Mouse (Mus musculus): ENCODE data around the gene Rimklb. TPM values are rescaled to one million over a fixed set of nuclear protein-coding genes. Genes with fewer than 3 reads are reported as not detected.
"Not testable (repeated sequence)": the region's sequence is repeated elsewhere in the genome, so short reads cannot be mapped to it uniquely, and the experiment has no call there.

Gene Rimklb
- total RNA-seq, 2 experiments from 2014 or later, result 249 to 260 TPM

DNA sequence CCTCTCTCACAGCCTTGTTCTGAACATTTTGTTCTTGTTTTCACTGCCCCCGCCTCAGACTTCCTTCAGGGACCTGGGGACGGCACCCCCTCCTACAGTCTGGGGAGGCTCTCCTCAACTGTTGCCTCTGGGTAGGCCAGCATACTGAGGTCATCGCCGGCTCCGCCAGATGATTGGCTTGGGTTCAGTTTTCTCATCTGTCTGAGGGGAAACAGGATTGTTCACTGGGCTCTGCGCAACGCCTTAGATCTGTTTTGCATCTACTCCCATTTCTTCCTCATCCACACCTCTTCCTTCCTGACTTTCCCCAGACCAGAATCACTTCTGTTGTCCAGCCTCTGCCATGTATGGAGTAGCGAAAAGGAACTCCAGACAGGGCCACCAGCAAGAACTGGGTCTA is 9.9 kb upstream of the Rimklb start:
- no peak for DNase-seq (ENCODE audit: extremely low spot score in 1 of 2, low spot score in 2 of 2)
- intact Hi-C loops (cut with DNase I), result no loop called here

DNA sequence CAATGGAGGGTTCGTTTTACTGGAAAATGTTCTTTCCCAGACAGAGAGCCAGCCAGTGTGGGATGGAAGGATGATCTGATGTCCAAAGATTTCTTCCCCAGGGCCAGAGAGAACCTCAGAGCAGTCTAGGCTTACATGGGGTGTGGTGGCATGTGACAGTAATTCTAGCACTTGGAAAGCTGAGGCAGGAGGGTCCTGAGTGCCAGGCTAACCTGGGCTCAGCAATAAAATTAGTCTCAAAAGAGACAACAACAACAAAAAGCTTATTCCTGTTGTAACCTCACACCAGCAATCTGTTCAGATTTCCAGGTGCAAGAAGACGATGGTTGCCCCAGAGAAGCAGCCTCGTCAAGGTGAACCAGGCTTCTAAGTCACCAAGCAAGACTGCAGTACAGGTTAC is 7.0 kb upstream of the Rimklb start, which contains the start of gene Mfap5:
Mfap5 (plus strand) TSS at position 301 of the 400 bp plus-strand sequence.
- DNase-seq (ENCODE audit: extremely low spot score in 1 of 2, low spot score in 2 of 2), result no peak
- intact Hi-C loops (cut with DNase I), result no loop called here

DNA sequence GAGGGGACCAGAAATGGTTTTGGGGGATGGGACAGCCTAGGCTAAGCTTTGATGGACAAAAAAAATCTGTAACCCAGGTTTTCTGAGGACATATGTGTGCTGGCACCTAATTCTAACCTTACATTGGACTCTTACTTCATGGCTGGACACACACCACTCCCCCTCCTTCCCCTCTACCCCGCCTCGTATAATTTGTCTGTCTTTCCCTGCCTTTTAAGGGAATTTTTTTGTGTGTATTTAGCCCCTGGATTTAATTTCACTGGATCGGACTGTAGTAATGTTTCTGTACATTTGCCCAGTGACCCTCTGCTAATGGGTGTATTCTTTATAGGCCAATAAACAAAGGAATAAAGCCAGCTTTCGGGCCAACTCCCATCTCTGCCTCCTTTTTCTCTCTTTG is 6.5 kb upstream of the Rimklb start:
- DNase-seq (ENCODE audit: extremely low spot score in 1 of 2, low spot score in 2 of 2), result no peak
- intact Hi-C loops (cut with DNase I), result no loop called here

DNA sequence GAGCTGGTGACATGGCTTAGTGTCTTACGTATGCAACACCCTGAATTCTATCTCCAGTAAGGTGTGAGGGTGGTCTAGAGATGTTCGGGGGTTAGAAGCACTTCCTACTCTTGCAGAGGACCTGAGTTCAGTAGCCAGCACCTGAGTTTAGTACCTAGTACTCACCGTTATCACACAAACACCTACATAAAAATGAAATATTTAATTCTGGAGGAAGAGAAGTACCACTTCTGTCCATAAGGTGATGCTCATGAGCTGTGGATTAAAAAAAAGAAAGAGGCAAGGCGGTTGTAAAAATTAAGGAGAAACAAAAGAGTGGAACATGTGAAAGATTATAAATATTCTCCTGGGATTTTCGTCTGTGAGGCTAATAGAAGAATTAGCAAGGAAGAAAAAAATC is 2.1 kb downstream of the Rimklb start:
- DNase-seq (ENCODE audit: extremely low spot score in 1 of 2, low spot score in 2 of 2), result no peak
- intact Hi-C loops (cut with DNase I), result loop anchor here (2.0 kb wide), 1 partner anchor 60 kb away; no protein-coding TSS in a partner anchor

DNA sequence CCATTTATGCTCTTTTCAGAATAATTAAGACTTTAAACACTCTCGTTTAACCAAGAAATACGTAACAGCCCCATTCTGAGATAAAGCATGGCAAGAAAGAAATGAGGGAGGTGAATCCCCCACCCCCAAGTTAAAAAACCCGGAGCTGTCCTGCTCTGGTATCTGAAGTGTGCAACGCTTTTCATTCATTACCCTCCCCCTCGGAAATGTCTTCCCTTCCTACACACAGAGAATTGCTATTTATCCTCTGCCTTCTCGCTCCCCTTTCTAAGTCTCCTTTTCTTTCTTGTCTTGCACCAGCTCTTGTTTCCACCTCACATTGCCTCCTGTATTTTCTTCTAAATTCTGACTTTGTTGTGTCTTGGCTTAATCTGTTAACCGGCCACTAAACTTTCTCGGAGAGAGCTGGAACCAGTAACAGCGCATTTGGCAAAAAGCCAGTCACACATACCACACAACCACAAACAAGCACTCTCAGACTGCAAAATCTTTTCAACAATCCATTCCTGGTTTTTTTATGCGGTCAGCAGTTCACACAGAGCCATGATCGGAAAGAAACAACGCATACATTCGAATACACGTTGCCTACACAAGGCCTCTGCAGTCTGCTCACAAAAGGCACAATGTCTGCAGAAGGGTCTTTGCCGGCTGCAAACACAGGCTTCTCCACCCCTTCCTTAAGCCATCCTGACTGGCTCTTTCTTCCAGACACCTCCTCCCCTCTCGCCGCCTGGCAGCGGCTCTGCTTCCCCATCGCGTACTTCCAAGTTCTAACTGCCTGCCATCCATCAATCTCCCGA is 3.3 kb downstream of the Rimklb start:
- DNase-seq (ENCODE audit: extremely low spot score in 1 of 2, low spot score in 2 of 2), result peak; percentile 40 to 43
- intact Hi-C loops (cut with DNase I), result no loop called here

DNA sequence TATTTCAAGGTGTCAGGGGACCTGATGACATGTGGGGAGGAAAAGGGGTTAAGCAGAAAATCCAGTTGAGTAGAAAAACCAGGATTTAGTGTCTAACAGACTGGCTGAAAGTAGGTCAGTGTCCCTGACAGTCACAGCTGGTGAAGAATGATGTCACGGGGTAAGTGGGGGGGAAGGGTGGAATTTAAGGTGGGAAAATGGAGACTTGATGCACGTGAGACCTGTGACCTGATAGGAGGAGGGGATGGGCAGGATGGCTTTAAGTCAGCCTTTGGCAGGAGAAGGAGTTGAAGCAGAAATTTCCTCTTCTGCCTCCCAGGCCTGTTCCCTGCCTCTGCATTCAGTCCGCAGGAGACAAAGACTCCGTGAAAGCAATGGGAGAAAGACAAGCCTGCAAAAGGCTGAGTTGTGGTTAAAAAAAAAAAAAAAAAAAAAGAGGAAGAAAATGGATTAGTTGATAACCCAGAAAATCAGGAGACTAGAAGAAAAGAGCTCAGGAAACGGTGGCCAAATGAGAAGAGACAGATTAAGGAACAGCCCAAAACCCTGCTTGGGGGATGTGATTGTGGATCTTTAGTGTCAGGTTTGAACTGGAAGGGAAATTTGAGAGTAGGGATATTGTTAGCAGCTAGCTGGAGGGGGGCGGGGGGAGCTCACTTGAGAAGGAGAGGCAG is 4.6 kb downstream of the Rimklb start:
- intact Hi-C loops (cut with DNase I), result no loop called here

DNA sequence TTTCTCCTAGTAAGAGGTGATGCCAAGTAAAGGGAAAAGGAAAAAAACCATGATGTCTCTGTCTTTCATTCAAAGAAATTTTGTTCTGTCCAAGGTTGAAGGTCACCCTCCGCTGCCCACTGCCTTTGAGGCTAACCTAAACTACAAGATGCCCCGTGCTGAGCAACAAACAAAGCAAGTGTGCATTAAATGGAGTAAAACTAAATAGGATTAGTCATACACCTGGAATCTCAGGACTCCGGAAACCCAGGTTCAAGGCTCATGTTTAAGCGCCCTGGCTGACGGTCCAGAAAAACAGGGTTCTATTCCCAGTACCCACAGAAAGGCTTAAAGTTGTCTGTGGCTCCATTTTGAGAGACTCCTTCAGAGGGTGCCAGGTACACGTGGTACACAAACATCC is 6.1 kb downstream of the Rimklb start:
- DNase-seq (ENCODE audit: extremely low spot score in 1 of 2, low spot score in 2 of 2), result no peak
- intact Hi-C loops (cut with DNase I), result no loop called here

More for the DNA sequence above, 4.6 kb downstream of the Rimklb start:
- DNase-seq (ENCODE audit: extremely low spot score in 1 of 2, low spot score in 2 of 2), result no peak

DNA sequence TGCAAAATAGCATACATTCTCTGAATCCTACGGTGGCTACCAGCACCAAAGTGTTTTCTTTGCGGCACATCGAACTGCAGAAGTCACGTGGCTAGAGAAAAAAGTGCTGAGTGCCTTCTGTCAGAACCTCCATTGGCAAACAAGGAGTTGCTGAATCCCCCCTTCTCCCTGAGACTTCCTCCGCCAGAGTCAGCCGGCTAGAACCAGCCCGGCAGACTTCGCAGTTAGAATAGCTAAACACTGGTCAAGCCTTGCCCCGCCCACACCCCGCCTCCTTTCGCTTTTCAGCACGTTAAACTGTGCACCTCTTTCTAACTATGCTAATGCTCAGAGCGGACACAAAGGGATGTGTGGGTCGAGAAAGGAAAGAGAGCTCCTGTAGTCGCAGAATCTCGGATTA is 7.0 kb downstream of the Rimklb start:
- DNase-seq (ENCODE audit: extremely low spot score in 1 of 2, low spot score in 2 of 2), result peak in 1 of 2 experiments; percentile 86
- intact Hi-C loops (cut with DNase I), result no loop called here

DNA sequence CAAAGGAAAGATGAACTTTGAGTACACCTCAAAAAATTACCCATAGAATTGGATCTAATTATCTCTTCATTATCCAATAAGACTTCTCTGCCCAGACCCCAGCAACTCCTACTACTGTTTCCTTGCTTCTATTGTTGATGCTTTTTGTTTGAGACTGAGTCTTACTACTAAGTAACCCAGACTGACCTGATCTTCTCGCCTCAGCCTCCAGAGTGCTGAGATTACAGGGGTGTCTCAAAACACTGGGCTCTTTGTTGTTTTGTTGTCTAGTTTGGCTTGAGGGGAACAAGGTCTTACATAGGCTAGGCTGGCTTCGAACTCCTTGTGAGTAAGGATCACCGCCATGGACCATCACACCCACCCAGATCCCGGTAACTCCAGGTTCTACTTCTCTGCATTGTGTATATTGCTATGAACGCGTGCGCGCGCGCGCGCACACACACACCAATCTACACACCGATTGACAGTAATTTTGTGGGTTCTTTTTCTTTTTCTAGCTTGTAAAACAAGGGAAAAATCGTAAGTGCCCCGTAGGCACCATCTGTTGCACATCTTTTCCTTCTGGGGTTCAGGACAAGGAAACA is 7.5 kb downstream of the Rimklb start:
- no peak for DNase-seq (ENCODE audit: extremely low spot score in 1 of 2, low spot score in 2 of 2)
- intact Hi-C loops (cut with DNase I), result no loop called here

DNA sequence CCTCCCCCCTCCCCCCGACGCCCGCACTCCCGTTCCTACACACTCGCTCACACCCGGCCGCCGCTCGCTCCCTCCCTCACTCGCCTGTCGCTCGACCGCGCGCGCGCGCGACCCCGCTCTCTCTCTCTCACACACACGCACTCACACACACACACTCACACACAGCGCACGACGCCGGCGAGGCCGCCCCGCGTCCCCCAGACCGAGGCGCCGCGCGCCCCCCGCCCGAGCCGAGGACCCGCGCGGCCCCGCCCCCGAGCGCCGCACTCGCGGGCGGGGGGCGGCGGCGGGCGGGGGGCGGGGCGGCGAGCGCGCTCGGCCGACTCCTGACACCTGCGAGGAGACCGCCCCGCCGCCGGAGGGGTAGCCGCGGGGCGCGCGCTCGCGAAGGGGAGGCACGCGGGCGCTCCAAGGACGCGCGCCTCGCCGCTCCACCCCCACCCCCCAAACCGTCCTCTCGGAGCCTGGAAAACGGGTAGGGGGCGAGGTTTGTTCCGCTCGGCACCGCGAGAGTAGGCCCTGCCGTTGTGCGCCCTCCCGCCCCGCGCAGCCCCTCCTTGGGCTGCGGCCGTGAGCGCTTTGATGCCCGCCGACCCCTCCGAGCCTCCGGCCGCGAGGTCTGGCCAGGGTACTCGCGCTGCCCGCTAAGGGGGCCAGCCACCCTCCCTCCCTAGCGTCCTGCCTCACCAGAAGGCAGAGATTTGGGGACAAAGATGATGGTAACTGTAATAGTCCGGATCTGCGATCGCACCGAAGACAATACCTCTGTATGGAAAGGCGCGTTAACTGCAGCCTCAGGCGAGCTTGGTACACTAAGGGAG is 12.1 kb downstream of the Rimklb start:
- intact Hi-C loops (cut with DNase I), result no loop called here
- peak; percentile 53 to 86 for DNase-seq (ENCODE audit: extremely low spot score in 1 of 2, low spot score in 2 of 2)

DNA sequence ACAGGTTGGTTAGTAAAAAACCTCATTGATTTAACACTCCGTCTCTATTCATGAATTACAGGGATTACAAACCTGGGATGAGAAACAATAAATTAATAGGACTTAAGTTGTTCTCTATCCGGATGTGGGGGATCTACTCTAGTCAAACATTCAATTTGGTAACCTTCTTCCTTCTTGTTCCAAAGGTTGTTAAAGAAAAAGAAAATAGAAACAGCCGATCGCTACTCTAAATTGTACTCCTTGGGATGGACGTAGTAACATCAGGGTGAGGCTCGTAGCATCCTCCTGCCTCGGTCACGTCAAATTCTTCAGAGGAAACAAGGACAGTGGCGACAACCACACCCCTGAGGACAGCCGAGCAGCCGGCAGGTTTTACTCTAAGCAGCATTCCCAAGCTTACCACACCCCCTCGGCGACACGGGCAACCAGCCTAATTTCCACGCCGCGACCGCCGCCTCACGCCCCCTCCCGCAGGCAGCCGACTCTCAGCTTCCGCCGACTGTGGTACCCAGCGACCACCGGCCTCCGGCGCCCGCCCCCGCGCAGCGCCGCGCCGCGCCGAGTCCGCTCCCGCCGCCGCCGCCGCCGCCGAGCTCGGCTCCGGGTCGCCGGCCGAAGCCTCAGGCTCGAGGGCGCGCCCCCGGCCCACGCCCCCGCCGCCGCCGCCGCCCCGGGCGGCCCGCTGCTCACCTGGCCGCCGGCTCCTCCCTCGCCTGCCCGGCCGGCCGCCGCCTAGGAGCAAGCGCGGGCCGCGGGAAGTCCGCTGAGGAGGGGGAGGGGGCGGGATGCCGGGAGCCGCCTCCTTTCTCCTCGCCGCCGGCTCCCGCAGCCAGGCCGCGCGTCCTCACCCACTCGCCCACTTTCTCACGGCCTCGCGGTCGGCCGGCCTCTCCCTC is 12.9 kb downstream of the Rimklb start:
- peak in 1 of 2 experiments; percentile 74 for DNase-seq (ENCODE audit: extremely low spot score in 1 of 2, low spot score in 2 of 2)
- intact Hi-C loops (cut with DNase I), result no loop called here

DNA sequence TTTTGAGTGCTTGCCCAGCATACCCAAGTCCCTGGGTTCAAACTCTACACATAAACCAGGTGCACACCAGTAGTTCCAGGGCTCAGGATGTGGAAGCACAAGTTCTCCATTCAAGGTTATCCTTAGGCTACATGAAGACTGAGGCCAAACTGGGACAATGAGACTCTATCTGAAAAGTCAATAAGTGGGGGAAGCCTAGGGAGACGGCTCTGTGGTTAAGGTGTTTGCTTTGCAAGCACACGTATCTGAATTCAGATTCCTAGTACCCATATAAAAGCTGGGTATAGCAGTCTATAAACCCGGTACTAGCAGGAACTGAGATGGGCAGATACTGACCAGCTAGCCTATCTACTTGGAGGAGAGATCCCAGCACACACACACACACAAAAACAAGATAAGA is 20.5 kb downstream of the Rimklb start:
- intact Hi-C loops (cut with DNase I), result no loop called here
- no peak for DNase-seq (ENCODE audit: extremely low spot score in 1 of 2, low spot score in 2 of 2)

DNA sequence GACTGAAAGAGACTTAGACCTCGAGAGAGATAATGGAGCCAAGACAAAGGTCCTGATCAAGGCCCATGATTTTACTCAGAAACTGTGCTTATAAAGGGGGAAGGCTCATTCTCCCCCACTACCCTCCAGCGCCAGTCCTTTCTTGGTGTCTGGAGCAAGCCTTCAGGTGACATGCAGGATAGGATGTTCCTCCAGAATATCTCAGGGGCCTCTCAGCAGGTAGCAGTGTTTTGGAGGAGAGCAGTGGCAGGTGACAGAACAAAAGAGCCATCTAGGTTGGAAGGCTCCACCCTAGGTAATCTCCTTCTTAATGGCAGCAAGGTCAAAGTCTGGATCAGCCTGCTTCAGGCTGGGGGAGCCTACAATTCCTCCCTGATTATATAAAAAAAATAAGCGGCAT is 27.1 kb downstream of the Rimklb start:
- intact Hi-C loops (cut with DNase I); DNase-seq (ENCODE audit: extremely low spot score in 1 of 2, low spot score in 2 of 2): not testable (repeated sequence)

DNA sequence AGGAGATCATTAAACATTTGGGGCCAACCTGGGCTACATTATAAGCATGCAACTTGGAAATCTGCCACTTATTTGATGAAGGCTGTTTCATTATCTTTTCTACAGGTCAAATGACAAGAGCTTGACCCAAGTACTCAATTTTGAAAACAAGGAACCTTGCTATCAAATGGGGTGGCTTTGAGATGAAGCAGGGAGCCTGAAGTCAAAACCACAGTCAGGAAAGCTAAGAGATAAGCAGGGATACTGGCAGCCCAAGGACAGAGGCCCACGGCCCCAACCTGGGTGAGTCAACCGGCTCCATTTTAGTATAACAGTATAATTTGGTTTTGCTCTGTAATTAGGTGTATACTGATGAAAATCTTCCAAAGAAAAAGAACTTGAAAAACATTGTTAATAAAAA is 28.3 kb downstream of the Rimklb start:
- DNase-seq (ENCODE audit: extremely low spot score in 1 of 2, low spot score in 2 of 2), result no peak
- intact Hi-C loops (cut with DNase I), result no loop called here

DNA sequence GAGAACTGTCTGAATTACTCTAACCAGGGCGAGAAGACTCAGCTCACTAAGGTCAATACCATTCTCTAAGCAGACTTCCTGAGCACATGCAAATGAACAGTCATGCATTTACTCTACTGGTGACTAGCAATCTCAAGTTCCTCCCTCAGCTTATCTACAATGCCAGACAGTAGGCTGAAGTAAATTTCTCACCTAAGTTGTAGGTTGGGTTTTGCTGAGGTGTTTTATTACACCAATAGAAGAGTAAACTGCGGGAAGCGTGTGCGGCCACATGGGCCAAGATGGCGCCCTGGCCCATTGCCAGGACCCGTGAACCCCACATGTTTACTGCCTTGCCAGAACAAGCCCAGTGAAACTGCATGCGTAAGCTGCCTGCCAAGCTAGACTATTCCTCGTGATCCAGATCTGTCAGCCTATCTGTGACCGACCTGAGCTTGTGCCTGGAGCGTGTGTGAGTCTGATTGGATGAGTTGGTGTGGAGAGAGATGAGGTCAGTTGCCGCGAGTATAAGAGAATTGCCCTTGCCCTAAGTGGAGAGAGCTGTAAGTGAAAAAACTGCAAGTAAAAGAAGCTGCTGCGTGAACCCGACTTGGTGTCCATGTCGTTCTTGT is 29.4 kb downstream of the Rimklb start:
- intact Hi-C loops (cut with DNase I), result loop anchor here (10.0 kb wide), 1 partner anchor 144 kb away; no protein-coding TSS in a partner anchor
- DNase-seq (ENCODE audit: extremely low spot score in 1 of 2, low spot score in 2 of 2), result no peak

DNA sequence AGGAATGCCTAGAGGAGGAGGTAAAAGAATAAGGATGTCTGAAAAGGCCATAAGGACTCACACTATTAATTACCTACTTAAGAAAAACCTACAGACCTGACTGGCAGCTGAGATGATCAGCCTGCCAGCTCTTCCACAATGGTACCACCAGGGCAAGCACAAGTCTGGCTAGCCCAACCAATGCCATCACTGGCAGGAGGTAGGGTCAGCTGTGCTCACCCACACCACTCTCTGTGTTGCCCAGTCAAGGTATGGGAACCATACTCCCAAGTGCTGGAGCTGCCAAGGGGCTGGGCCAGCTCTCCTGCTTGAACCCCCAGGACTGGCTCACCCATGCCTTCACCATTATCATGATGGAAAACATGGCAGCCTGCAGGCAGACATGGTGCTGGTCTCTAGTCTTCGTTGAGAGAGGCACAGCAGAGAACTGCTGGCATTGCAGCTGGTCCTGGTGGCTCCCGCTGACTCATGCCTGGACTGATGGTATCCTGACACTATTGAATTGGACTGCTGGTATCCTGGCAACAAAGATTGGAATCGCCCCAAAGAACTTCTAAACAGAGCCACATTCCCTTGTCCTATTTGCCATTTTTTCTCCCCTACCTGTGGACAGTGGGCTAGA is 32.4 kb downstream of the Rimklb start:
- DNase-seq (ENCODE audit: extremely low spot score in 1 of 2, low spot score in 2 of 2), result no peak

DNA sequence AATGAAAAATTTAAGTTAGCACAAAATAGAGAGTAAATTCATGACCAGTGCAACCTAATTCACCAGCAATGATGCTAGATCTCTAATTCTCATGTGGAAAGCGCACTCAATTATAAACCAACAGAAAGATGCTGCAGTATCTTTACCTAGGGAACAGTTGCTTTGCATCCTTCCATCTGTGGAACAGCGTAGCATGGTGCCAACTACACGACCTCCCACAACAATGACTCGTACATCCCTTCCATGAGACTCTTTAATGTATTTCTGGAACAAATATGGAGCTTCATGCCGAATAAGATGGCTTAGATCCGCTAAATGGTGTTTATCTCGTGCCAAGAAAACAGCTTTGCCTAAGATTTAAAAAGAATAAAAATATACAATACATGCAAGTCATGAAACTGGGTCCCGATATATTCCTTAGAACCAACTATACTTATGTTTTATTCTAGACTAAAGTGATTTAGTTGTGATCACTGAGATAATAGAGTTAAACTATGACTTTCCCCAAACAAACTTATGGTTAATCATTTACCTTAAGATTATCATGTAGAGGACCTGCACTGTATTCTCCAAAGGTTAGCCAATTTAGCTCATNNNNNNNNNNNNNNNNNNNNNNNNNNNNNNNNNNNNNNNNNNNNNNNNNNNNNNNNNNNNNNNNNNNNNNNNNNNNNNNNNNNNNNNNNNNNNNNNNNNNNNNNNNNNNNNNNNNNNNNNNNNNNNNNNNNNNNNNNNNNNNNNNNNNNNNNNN is 39.4 kb downstream of the Rimklb start:
- DNase-seq (ENCODE audit: extremely low spot score in 1 of 2, low spot score in 2 of 2), result no peak
- intact Hi-C loops (cut with DNase I), result no loop called here

More for the DNA sequence above, 32.4 kb downstream of the Rimklb start:
- intact Hi-C loops (cut with DNase I), result loop anchor here (10.0 kb wide), 1 partner anchor 141 kb away; no protein-coding TSS in a partner anchor
